Mouse (Mus musculus) cortical plate, adult 2 months (tissue): ENCODE results near the gene Lsp1. TPM values are rescaled to one million over a fixed set of nuclear protein-coding genes. Genes with fewer than 3 reads are reported as not detected.
A peak's percentile ranks its signal among the peaks of the same experiment; 100 is the strongest.

Experiments used
- H3K27ac ChIP-seq: fragments of 200-500 bp; 2 replicates; pipeline ENCODE4 v1.5.1; 2012; ENCODE audit warnings: low read length, control low read depth, inconsistent platforms; ENCODE audit not compliant: insufficient read depth
- H3K4me1 ChIP-seq: fragments of 200-500 bp; 2 replicates; pipeline ENCODE4 v1.6.1; 2011; ENCODE audit warnings: low read length; ENCODE audit not compliant: control insufficient read depth, insufficient read depth
- H3K4me3 ChIP-seq: fragments of 200-500 bp; 2 replicates; pipeline ENCODE4 v1.5.1; 2011; ENCODE audit warnings: mild to moderate bottlenecking, low read length, control low read depth; ENCODE audit not compliant: insufficient read depth
- CTCF ChIP-seq: fragments of 200-500 bp; IDR thresholded peaks from 2 replicates; pipeline ENCODE4 v1.5.1; 2011; ENCODE audit warnings: mild to moderate bottlenecking, control low read depth, low read length; ENCODE audit not compliant: insufficient read depth; ENCODE audit errors: extremely low read depth
- POLR2A ChIP-seq: fragments of 200-500 bp; IDR thresholded peaks from 2 replicates; pipeline ENCODE4 v1.6.1; 2011; ENCODE audit warnings: mild to moderate bottlenecking, low read length, control low read depth; ENCODE audit not compliant: insufficient read depth; ENCODE audit errors: extremely low read depth
- polyA plus RNA-seq: library from polyadenylated mRNA; depleted of rRNA; stranded (reverse); fragments of >200 nt; gene quantifications from 2 replicates; pipeline ENCODE4 v1.2.3, GENCODE M21; 2012

The Lsp1 gene
- polyA plus RNA-seq, 1 experiment = 10.2 TPM

DNA sequence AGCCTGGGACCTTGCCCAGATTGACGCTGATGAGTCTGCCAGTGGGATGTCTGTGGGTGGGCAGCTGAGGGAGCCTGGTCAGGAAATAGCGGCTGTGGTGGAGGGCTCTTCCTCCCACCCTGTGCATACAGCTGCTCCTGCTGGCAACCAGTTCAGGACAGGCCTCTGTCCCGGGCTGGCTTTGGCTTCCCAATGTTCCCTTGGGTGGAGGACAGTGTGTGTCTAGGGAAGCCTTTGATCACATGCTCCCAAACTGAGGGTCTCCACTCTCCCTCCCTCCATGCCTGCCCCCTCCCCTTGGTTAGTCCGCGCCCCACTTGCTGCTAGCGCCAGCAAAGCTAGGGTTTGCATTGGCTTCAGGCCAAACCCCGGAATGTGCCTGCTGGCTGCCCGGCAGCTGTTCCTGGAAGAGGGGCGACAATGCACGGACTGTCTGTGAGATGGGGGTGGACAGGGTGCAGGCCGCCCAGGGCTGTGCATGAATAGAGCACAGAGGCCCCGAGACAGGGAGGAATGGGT lies 30.4 kb upstream of the Lsp1 start:
- Histone ChIP-seq H3K4me3 (no peak overlapping the region), H3K4me1 (no peaks in the 10 kb centered on the region; the same call in 1 of the 2 replicates), H3K27ac (no peak overlapping the region)
- TF ChIP-seq POLR2A (no peak), CTCF (no peak)

DNA sequence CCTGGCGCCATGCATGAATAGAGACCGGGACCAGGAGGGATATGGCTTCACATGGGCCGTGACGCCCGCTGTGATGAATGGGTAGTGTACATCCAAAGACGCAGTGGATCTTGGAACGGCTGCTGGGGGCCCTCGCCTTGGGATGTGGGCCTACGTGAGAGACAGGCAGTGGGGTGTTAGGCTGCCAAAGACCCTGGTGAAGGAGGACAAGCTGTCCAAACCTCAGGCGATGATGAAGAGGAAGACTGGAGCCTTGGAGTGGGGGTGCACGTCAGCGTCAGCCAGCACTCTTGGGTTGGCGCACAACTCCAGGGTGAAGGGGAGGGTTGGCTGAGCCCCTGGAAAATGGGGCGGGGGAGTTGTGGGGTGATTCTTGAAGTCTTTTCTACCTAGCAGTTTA lies 29.5 kb upstream of the Lsp1 start:
- Histone ChIP-seq H3K4me3 (no peak overlapping the region), H3K27ac (no peak overlapping the region), H3K4me1 (no peaks in the 10 kb centered on the region; the same call in 1 of the 2 replicates)
- TF ChIP-seq CTCF (no peak), POLR2A (no peak)

DNA sequence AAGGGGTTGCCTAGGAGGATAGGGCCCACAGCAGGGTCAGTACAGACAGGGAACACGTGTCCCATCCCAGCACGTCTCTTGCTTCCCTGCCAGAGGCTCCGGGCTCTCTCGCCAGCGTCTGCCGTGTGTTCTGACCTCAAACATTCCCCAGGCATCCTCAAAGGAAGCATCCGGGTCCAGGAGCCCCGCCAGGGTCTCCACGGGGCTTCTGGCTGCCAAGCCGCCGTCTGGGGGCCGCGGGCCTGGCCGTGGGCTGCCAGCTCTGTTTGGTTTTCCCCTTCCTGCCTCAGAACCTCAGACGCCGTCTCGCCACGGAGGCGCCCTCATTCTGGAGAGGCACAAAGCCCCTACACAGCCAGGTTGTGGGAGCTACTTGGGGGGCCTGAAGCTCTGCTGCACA lies 27.0 kb upstream of the Lsp1 start:
- H3K4me1 ChIP-seq = no peaks in the 10 kb centered on the region; the same call in 1 of the 2 replicates
- no peak overlapping the region for H3K27ac ChIP-seq
- no peak overlapping the region for H3K4me3 ChIP-seq
- TF ChIP-seq POLR2A (no peak), CTCF (no peak)

DNA sequence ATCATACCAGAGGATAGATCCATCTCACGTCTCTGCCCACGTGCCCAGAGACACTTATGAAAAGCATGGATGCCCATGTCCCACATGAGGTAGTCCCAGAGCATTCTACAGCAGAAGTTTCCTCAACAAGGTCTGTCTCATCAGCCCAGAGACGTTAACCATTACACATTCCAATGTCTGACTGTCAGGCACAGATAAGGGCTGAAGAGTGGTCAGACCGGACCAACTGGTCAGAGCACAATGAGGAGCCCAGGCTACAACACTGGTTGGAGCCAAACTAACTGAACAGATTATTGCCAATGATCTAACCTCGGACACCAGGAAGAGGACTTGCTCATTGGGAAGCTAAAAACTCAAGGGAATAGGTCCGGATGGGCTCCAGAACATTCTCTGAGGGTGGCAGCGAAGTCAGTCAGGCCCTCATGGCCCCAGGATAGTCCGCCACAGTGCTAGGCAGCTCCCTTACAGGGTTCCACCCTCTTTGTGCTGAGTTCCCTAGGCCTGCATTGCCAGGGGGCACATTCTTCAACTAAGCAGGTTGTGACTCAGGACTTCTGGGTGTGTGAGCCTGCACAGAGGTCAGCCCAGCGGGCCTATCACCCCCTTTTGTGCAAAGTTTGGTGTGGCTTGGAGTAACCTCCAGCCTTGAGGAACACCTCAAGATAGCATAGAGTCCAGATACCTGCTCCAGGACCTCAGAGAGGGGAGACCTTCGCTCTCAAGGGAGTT lies 26.3 kb upstream of the Lsp1 start, which contains the start of gene Syt8:
Gene Syt8 (plus strand): TSS at position 714 of the 729 bp plus-strand sequence.
- H3K4me1 ChIP-seq = no peaks in the 10 kb centered on the region; the same call in 1 of the 2 replicates
- TF ChIP-seq CTCF (no peak), POLR2A (no peak)

DNA sequence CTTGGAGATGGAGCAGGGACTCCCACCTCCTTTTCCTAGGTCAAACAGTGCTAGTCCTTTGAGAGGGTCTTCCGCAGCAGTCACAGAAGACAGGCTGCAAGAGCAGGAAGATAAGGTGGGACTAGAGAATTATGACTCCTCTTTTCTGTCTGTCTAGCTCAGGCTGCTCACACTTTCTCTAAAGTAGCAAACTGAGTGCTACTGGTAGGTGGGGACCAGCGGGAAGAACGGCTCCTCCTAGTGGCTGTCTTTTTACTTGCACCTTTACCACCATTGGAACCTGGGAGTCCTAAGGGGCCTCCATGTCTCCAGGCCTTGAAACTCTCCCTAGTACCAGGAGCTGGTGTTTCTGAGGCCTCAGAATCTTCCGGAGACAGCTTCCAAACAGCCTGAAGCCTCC lies 25.1 kb upstream of the Lsp1 start:
- no peak overlapping the region for H3K4me3 ChIP-seq
- no peak overlapping the region for H3K27ac ChIP-seq
- peak; percentile 80 for TF ChIP-seq CTCF
- no peak for TF ChIP-seq POLR2A
- H3K4me1 ChIP-seq = no peaks in the 10 kb centered on the region

More for the DNA sequence above, 26.3 kb upstream of the Lsp1 start, which contains the start of gene Syt8:
- no peak within 1 kb of the TSS for H3K4me3 ChIP-seq
- no peak within 1 kb of the TSS for H3K27ac ChIP-seq

DNA sequence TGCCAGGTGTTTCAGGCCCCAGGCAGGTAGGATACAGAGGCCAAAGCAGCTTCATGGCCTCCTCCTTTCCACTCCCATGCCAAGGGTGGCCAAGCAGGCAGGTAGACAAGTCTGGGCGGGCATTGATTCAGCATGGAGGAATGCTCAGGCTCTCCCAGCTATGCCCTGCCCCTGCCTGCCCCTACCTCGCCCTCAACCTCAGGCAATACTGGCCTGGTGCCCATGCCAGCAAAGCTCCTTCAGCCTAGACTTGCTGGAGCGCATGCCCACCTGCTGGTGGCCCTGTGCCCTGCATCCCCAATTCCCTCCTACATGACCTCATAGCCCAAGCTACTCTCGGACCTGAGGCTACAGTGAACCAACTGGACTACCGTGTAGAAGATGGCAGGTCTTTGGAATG lies 23.3 kb upstream of the Lsp1 start:
- no peaks in the 10 kb centered on the region for H3K4me1 ChIP-seq
- TF ChIP-seq POLR2A = no peak
- TF ChIP-seq CTCF = no peak

GRCm38 (mm10) chr7:142439966-142440365 lies 20.6 kb upstream of the Lsp1 start:
- Histone ChIP-seq H3K4me1 (no peaks in the 10 kb centered on the region), H3K27ac (no peak overlapping the region), H3K4me3 (no peak overlapping the region)
- TF ChIP-seq CTCF = no peak
- TF ChIP-seq POLR2A = no peak

More for the DNA sequence above, 23.3 kb upstream of the Lsp1 start:
- Histone ChIP-seq H3K27ac (no peak overlapping the region), H3K4me3 (no peak overlapping the region)

DNA sequence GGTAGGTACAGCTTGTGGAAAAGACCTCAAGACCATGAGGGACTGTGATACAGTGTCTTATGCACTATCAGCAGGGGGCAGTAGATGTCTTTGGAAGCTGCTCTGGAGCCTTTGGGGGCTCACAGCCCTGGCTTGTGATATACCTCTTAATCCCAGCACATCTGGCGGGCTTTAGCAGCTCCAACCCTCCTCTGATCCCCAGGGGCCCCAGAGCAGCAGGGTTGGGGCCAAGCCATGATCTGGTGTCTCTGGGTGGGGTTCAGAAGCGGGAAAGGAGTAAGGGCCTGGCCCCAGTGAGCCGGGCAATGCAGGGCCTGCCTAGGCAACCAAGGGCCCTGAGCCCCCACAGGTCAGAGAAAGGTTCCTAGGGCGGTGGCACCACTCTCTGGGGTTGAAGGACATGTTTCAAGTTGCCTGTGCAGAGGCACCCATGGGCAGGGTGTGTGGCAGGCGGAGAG lies 19.9 kb upstream of the Lsp1 start:
- Histone ChIP-seq H3K27ac (no peak overlapping the region), H3K4me1 (no peaks in the 10 kb centered on the region), H3K4me3 (no peak overlapping the region)
- TF ChIP-seq POLR2A (no peak), CTCF (peak; percentile 69; the same call in 1 of the 2 replicates)

DNA sequence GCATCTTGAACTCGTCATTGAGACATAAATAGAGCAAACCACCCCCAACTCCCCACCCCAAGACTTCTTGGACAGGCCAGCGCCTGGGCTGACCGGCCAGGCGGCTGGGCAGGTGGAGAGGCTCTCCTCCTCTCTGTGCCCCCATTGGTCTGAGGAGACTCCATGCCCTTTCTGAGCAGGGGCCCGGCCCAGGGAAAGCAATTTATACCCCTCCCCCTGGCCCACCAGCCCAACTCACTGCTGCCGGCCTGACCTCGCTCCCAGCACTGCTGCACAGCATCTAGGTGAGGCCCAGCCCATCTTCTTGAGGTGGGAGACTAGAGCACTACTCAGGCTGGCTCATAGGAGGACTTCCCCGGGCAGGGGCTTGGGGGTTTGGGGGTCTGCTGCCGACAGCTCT lies 19.0 kb upstream of the Lsp1 start, which contains the start of gene Tnni2:
Gene Tnni2 (plus strand): TSS at position 224 of the 400 bp plus-strand sequence.
- TF ChIP-seq CTCF = no peak
- no peaks in the 10 kb centered on the region for H3K4me1 ChIP-seq
- H3K4me3 ChIP-seq = no peak within 1 kb of the TSS
- no peak within 1 kb of the TSS for H3K27ac ChIP-seq
